Mouse (Mus musculus) gastrocnemius, adult 2 months (tissue): ENCODE results near the gene Tmem72. TPM values are rescaled to one million over a fixed set of nuclear protein-coding genes. Genes with fewer than 3 reads are reported as not detected.

Experiments used
- DNase-seq: peaks from one replicate; pipeline ENCODE4 v3.0.0; 2022
- H3K27ac ChIP-seq: fragments of 200-600 bp; 2 replicates; pipeline ENCODE4 v1.8.1; 2022; ENCODE audit warnings: mild to moderate bottlenecking
- H3K4me3 ChIP-seq: fragments of 200-600 bp; 2 replicates; pipeline ENCODE4 v1.8.1; 2022; ENCODE audit warnings: mild to moderate bottlenecking, moderate library complexity
- CTCF ChIP-seq: fragments of 200-600 bp; IDR thresholded peaks from 2 replicates; pipeline ENCODE4 v1.8.1; 2022; ENCODE audit warnings: antibody characterized with exemption, mild to moderate bottlenecking, moderate library complexity
- intact Hi-C: fragments of 180-260 bp; cut with DNase I; formaldehyde crosslinking; loops from one replicate; pipeline ENCODE4 v1.15.1; 2025
- total RNA-seq, 2 experiments: library from RNA; stranded (reverse); gene quantifications; 2 replicates each; pipeline ENCODE4 v1.2.3; 2021

The Tmem72 gene
- total RNA-seq, 2 experiments from 2014 or later: 0.03 TPM

DNA sequence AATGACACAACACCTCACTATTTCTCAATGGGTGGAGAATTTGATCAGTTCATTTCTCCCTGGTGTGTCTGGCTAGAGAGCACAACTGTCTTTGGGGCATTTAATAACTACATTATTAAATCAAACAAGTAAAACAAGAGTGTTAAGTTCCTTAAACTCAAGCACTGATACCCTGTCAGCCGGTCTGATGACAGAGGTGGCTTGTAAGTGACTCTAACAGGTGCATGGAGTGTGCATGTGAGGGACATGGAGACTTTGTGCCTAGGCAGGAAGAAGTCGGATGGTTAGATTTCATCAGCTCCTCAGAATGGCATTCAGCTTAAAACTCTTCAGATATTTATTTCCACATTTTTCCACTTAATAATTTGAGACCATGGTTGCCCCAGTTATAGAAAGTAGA is 53.3 kb downstream of the Tmem72 start:
- intact Hi-C loops: no loop called here
- Histone ChIP-seq H3K4me3 (no peak overlapping the region), H3K27ac (no peak overlapping the region)
- no peak for TF ChIP-seq CTCF
- no peak for DNase-seq

DNA sequence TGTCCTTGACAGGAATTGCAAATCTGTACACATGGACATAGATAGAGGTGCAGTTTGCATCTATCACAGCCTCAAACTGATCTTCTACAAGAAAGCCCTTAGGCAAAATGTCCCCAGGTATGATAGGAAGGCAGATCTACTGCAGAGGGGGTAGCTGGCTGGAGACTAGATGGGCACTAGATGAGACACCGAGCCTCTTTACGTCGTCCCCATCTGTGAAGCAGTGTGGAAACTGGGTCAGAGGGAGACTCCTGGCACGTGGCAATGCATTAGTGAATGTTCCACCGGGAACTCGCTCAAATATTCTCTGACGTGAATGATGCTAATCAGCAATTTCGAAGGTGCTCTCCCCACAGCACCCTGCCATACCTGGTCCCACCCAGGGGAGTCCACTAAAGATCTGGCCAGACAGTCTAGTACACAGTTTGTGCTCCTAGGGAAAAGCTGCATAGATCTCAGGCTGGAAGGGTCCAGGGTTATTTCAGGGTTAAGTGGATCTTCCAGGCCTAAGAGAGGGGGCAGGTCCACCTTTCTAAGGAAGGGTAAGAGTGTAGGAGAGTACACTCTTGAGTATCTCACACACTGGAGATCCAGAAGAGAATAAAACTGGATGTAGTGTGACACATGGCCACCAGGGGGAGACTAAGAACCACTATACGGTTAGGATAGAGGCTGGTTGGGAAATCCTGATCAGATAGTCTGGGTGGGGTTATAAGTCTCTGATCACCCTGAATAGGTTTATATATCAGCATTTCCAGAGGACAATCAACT is 62.8 kb downstream of the Tmem72 start:
- DNase-seq: peak; percentile 48
- TF ChIP-seq CTCF: peak; percentile 76
- Histone ChIP-seq H3K4me3 (peak overlapping the region; percentile 74), H3K27ac (peak overlapping the region; percentile 43; the same call in 1 of the 2 replicates)
- intact Hi-C loops: loop anchor here (1.0 to 2.0 kb wide), 2 partner anchors 43 to 113 kb away; no protein-coding TSS in a partner anchor

DNA sequence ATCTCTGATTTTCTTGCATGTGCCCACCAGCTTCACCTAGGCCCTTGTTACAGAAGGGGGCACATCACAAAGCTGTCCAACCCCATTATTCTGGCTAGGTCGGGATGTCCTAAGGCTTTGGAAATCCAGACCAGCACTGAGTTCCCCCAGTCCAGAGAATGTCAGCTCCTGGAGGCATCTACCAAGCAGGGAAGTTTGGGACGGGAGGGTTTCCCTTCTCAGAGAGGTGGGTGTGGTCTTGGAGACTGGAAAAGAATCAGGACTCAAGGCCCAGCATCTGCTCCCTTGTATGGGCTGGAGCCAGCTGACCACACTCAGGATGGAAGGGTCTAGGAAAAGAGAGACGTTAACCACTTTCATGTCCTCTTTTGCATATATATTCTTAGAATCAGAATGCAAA is 63.5 kb downstream of the Tmem72 start:
- H3K4me3 ChIP-seq: peak overlapping the region; percentile 74
- intact Hi-C loops: no loop called here
- peak overlapping the region; percentile 90 for H3K27ac ChIP-seq
- no peak for TF ChIP-seq CTCF
- no peak for DNase-seq

DNA sequence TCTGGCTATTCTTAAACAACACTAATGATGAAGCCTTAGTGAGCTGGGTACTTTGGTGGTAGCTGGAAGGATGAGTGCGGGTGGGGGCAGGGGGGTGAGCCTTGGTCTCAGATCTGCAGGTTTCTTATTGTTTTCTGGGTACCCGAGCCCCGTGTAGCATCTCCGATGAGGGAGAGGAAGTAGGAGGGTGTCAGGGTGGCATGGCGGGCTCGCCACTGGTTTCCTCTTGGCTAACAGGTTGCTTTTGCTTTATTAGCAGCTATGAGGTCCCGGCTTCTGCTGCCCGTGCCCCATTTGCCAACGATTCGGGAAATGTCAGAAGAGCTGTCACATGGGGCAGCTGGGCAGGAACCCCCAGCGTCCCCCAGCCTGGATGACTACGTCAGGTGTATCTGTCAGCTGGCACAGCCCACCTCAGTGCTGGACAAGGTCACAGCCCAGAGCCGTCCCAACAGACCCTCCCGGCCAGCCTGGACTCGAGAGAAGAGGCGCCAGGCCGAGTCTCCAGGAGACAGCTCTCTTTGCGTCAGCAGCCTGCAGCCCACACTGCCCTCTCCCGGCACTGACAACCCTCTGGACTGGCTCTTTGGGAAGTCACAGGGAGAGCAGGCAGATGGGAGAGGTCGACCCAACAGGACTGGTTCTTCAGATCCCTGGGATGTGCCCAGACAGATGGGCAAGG is 65.1 kb downstream of the Tmem72 start:
- peak; percentile 67 for TF ChIP-seq CTCF
- H3K4me3 ChIP-seq: peak overlapping the region; percentile 74
- peak; percentile 73 for DNase-seq
- H3K27ac ChIP-seq: peak overlapping the region; percentile 90
- intact Hi-C loops: no loop called here

DNA sequence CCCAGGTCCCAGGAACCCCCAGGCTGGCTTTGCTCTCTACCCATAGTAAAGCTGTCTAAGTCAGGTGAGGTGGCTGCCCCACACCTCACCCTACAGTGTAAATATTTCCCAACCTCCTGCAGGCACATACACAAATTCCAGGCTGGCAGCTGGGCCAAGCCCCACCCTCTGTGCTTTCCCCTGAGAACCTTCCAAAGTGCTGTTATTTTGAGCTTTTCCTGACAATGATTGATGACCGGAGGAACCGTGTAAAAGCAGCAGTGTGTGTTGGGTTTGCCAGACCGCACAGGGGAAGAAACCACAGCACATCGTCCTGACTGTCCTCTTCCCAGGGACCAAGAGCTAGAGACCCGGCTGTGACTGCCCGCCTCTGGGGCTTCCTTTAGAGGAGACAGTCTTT is 66.3 kb downstream of the Tmem72 start, which contains the start of gene Depp1:
Gene Depp1 (plus strand): TSS at position 204 of the 400 bp plus-strand sequence.
- TF ChIP-seq CTCF: no peak
- Histone ChIP-seq H3K4me3 (peak within 1 kb of the TSS; percentile 74), H3K27ac (peak within 1 kb of the TSS; percentile 90)
- peak; percentile 72 for DNase-seq
- intact Hi-C loops: loop anchor here (1.0 kb wide), 1 partner anchor 15 kb away; no protein-coding TSS in a partner anchor

DNA sequence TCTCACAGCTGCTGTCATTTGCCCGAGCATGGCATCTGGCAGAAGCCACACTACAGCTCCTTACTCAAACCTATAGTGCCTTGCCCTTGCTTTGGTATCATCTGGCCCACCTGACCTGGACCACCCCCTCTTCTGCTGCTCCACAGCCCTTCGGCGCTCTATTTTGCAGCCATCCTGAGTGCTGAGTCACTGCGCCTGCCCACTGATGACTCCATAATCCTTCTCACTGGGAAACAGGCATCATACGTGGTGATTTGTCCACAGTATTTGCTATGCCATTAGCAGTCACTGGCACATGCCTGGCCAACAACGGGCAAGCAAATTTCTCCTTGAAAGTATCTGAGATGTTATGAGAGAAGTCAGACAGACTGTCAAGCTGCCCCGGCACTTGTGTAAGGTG is 66.9 kb downstream of the Tmem72 start:
- Histone ChIP-seq H3K27ac (peak overlapping the region; percentile 90), H3K4me3 (no peak overlapping the region)
- intact Hi-C loops: loop anchor here (1.0 kb wide), 1 partner anchor 15 kb away; no protein-coding TSS in a partner anchor
- no peak for TF ChIP-seq CTCF
- no peak for DNase-seq

DNA sequence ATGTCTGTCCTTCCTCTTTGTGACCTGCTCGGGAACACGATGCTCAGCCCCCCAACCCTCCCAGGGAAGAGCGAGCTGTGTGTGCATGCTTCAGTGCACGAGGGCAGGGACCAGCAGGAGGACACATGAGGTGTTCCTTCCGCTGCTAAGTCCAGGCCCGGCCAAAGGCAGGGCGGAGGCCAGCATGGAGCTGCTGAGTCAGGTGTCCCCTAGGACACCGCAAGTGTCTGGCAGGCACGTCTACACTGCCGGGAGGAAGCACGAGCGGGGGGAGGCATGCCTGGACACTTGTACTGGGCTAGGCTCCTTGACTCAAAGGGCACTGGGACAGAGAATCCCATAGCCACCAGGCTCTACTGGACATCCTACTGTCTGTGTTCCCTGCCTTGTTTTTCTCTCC is 69.0 kb downstream of the Tmem72 start:
- intact Hi-C loops: no loop called here
- H3K27ac ChIP-seq: peak overlapping the region; percentile 76
- peak; percentile 93 for DNase-seq
- TF ChIP-seq CTCF: no peak
- peak overlapping the region; percentile 24; the same call in 1 of the 2 replicates for H3K4me3 ChIP-seq

DNA sequence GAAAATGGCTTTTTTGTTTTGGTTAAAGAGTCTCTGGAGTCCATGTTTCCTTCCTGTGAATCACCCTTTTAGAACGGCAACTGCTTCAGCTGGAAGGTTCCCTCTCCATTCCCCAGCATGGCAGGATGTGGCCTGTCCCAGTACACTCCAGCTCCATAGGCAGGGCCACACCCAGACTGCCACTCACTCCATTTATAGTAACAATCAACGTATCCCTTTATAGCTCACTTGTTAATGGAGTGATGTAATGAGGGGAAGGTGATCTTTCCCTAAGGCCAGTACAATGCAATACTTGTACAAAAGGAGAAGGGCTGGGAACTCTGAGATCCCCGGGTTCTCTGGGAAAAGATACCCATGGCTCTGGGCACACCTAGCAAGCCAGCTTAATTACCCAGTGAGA is 72.4 kb downstream of the Tmem72 start:
- Histone ChIP-seq H3K27ac (peak overlapping the region; percentile 74), H3K4me3 (no peak overlapping the region)
- TF ChIP-seq CTCF: no peak
- intact Hi-C loops: no loop called here
- DNase-seq: no peak

DNA sequence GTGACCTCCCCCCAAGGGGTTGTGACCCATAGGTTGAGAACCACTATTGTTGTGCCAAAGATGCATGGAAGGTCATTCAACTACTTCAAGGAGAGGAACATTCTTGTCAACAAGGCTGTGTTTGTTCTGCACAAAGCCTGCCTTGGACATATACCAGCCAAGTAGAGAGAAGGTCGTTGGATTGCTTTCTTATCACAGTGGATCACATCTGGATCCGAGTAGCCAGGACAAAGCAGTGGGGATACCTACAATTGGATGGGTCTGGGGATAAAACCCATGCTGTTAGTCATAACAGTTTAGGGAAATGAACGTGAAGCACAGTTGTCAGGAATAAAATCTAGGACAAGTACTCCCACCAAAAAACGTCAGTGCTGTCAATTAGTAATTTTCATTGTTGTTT is 72.8 kb downstream of the Tmem72 start:
- intact Hi-C loops: no loop called here
- Histone ChIP-seq H3K4me3 (no peak overlapping the region), H3K27ac (peak overlapping the region; percentile 74)
- TF ChIP-seq CTCF: no peak
- DNase-seq: no peak

DNA sequence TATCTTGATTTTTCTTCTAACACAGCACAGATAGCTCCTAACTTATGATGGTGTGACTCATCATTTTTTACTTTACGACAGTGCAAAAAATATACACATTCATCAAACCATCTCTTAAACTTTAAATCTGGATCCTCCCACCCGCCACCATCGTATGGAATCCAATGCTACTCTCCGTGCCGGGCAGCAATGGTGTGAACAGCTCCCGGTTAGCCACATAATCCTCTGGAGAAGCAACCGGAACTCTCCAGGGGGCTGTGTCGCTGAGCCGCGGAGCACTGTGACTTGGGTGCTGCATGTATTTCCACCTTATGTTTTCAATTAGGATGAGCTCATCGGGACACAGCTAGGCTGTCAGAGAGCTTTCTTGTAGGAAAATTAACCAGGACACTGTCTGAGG is 73.8 kb downstream of the Tmem72 start:
- H3K27ac ChIP-seq: peak overlapping the region; percentile 74
- H3K4me3 ChIP-seq: no peak overlapping the region
- TF ChIP-seq CTCF: no peak
- DNase-seq: no peak
- intact Hi-C loops: no loop called here

DNA sequence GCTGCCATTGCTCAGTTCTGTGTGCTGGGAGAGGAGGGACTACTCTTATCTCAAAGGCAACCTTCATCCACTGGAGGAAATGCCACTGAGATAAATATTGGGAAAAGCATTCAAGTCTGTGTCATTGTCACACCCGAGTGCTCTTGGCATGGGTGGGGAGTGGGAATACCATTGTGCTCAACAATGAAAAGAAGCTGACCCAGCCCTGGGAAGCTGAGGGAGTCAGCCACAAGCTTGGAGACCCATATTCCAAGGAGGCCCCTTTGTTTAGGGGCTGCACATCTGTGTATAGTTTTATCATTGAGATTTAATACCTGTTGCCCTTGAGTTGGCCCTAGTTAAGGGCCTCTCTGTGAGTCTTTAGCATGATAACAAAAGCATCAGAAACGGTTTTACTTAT is 77.0 kb downstream of the Tmem72 start:
- intact Hi-C loops: no loop called here
- no peak for DNase-seq
- Histone ChIP-seq H3K27ac (peak overlapping the region; percentile 48), H3K4me3 (no peak overlapping the region)
- no peak for TF ChIP-seq CTCF

DNA sequence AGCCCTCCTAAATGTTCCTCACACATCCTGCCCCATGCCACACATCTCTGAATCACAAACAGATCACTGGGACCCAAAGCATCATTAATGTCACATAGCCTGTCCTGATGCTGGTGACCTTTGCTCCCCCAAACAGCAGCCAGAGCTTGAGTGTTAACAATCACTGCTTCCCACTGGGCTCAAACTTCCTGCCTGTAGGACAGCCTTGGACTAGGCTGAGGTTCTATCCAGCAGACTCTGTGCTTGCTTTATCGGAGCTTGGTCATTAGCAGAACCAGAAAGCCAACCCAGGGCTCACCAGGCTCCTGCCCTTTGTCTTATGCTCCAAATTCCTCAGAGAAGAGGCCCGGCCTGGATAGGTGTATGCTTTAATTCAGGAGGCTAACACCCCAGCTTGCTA is 77.8 kb downstream of the Tmem72 start:
- no peak for TF ChIP-seq CTCF

DNA sequence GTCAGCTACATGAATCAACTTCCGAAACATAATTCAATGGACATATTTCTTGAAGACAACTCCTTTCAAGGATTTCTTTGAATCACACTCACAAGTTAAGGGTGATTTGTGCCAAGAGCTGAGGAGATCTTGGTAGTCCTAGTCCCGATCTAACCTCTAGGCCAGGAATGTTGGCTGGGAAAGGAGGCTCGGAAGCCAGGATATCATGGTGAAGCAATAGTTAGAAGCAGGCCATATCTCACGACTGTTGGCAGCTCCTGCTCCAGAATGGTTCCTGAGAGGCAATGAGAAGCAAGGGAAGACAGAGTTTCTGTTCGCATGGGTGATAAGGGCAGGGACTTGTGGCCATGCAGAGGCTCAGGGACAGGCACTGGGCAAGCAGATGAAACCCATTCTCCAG is 79.2 kb downstream of the Tmem72 start:
- DNase-seq: peak; percentile 66
- intact Hi-C loops: no loop called here
- peak overlapping the region; percentile 86 for H3K27ac ChIP-seq
- TF ChIP-seq CTCF: no peak
- no peak overlapping the region for H3K4me3 ChIP-seq

More for the DNA sequence above, 77.8 kb downstream of the Tmem72 start:
- Histone ChIP-seq H3K27ac (peak overlapping the region; percentile 46), H3K4me3 (no peak overlapping the region)
- intact Hi-C loops: no loop called here
- no peak for DNase-seq
